Mouse (Mus musculus) bone marrow, adult 2 months (tissue): ENCODE measurements around the gene Vstm5.

Experiments used
- CTCF ChIP-seq: fragments of 200-500 bp; IDR thresholded peaks from 2 replicates; pipeline ENCODE4 v1.5.1; 2011; ENCODE audit warnings: low read length, control low read depth; ENCODE audit not compliant: control insufficient read depth, insufficient read depth
- POLR2A ChIP-seq: fragments of 200-500 bp; IDR thresholded peaks from 2 replicates; pipeline ENCODE4 v1.6.1; 2011; ENCODE audit warnings: low read depth, mild to moderate bottlenecking, control low read depth, low read length, borderline replicate concordance; ENCODE audit not compliant: control insufficient read depth

DNA sequence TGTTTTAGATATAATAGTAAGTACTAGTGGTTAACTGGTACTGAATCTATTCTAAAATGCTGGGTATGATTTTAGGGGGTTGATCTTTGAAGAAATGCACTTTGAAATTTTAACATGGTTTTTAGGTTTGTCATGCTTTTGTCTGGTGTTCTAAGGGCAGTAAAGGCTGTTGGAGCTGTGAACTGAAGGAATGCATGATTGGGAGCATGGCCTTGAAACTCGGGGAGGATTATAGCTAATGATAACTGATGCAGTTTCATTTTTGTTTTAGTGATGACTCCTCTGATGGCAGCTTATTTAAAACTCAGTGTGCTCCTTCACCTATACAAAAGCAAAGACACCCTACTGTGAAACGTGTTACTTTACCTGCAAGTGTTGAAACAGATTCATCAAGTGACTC lies 69.4 kb downstream of the Vstm5 start:
- TF ChIP-seq CTCF (no peak), POLR2A (no peak)
